Mouse (Mus musculus): ENCODE data around the gene Cd151.

Gene Cd151

DNA sequence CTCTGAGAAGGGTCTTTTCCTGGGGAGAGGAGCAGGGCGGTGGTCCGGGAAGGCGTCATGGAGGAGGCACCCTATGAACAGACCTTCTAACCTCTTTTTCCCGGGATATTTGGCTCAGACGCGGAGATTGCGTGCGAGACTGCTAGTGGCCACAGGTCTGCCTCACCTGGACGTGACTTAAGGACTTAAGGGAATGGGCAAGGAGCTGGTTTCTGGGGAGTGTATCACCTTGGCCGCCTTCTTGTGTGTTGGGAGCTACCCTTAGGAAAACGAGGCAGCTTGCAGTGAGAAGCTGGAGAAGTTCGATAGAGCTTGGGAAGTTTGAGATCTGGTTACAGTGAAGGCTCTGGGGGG lies 8.6 kb downstream of the Cd151 start:
- DNase-seq: no peak

DNA sequence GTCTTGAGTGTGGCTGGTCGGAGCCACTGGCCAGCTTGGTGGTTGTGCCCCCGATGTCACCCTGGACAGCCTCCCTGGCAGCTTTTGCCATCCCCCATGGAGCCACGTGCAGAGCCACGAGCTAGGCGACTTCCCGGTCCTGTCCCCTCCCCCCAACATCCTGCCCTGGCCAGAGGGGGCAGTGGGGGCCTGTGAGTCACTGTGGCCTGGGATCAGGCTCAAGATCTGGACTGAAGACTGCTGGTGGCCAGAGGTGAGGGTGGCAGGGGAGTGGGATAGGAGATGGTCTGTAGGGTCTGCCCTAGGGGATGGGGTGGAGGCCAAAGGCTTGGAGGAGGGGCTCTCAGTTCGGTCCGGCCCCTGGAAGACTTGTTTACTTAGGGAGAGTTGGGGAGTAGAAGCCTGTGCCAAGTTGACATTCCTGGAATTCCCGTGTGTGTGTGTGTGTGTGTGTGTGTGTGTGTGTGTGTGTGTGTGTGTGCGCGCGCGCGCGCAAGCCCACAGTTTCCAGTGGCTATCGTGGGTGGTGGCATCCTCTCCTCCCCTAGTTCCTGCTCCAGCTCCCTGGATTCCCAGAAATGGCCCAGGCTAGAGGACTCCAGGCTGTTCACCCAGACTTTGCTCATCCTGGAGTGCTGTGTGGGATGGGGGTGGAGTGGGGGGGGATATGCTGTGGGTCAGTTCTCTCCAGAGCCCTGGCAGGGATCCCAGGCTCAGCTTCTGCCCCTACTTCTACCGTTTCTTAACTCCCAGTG lies 9.2 kb downstream of the Cd151 start:
- peak; percentile 96 for DNase-seq

DNA sequence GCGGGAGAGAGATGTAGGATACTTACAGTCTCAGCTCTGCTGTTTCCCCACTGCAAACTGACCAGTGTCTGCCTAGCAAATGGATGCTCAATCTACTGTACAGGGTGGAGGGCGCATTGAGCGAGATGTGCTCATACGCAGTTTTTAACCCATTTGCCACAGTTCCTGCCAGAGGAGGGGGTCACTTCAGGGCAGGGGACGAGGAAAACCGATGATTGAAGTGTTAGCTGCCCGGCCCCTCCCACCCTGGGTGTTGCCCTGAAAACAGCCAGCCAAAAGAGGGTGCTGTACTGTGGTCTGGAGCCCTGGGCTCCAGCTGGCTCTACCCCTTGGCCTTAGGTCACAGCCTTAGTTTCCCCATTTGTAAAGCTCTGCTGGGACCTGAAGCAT lies 9.8 kb downstream of the Cd151 start:
- no peak for DNase-seq

DNA sequence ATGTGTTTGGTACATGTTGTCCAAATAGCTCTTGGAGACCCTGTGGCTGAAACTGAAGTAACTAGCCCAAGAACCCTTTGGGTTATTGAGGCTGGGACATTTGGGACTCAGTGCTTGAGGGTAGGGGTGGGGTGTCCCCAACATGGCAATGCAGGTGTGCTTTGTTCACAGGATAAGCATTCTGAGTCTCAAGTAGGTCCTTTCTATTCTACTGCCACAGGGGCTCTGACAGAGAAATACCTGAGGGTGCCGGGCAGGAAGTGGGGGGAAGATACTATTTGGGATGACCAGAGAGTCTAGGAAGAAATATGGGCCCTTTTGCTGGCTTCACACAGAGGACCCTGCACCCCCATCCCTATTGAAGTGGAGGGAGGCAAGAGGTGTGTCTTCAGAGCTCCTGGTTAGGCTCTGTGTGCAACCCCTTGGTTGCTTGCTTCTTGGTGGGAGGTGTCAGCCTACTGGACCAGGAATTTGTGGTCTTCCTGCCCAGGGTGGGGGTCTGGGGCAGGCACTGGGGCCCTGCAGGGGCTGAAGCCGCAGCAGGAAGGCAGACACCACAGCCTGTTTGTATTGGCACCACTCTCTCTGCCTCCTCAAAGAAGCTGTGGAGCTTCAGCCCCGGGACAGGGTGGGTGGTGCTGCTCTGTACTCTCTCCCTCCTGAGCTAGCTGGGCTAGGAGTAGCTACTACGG lies 10.5 kb downstream of the Cd151 start:
- DNase-seq: no peak

DNA sequence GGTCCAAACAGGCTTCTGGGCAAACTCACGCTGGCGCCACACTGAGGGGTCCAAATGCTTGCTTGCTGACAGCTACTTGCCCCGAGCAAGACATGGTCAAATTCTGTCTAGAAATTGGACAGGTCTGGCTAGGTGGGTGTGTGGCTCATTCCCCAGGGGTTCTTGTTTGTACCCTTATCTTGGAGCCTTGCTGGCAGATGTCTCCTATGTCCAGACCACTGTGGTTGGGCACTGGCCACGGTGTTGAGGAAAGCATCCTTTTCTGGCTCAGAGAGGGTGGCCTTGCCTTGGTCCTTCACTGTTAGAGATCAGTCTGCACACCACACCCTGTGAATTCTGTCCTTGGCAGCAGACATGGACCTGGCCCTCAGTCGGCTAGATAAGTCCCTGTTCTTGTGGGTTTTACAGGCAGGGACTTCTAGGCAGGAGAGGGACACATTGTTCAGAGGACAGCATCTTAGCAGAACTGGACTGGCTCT lies 11.1 kb downstream of the Cd151 start:
- no peak for DNase-seq

DNA sequence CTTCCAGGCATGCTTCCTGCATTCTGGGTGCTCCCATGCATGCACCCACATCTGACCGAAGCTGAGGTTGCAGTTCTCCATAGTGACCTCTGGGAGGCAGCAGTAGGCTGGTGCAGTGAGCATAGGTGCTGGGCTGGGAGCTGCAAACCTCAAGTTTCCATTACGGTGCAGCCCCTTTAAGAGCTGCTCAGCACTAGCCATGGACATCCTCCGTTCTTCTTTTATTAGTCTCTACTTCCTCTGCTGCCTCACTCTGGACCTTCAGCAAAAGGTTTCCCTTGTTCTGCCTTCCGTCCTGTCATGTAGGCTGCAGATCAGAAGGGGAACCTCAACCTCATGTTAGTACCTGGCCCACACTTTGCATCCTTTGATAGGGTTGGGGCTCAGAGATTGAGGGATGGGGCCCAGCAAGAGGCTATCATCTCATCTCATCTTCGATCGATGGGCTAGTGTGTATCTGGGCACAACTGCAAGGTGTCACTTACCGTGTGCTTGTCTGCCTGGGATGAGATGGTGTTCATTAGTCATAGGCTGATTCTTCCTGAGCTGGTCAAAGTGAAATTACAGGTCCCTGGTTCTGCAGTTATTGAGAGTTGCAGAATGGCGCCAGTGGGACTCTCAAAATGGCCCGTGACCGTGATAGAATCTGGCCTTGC lies 13.8 kb downstream of the Cd151 start:
- DNase-seq: peak; percentile 83

DNA sequence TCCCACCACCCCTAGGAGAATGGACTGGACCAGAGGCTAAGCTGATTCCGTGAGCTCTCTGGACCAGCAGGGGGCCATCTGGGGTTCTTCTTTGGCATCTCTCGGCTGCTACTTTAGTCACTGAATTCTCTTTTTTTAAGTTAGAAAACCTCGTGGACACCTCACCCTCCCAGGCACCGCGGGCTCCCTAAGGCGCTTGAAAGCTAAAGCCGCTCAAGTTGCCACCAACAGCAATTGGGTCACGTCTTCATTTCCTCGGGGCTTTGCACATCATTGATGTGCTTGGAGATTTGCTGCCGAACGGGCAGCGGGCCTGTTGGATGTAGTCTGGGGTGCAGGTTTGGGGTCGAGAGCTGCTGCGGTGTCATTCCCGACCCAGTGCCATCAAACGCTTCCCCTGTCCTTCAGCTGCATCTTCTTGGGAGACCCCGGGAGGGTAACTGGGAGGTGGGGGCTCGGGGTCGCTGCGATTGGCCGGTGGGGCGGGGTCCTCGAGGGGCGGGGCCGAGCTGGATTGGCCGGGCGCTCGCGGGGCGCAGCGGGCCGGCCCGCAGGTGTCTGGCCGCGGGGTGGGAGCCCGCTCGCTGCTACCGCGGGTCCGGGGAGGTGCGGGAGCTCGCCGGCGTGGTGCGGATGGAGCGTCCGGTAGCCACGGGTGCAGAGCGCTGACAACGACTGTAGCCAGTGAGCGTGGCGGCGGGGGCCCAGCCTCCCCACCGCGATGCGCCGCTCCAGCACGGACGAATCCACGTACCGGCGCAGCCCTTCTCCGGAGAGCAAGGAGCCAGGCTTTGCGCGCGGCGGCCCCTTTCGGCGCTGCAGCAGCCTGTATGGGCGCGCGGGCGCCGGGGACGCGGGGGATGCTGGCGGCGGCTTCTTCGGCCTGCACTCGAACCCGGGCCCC lies 14.6 kb downstream of the Cd151 start:
- DNase-seq: peak; percentile 57

DNA sequence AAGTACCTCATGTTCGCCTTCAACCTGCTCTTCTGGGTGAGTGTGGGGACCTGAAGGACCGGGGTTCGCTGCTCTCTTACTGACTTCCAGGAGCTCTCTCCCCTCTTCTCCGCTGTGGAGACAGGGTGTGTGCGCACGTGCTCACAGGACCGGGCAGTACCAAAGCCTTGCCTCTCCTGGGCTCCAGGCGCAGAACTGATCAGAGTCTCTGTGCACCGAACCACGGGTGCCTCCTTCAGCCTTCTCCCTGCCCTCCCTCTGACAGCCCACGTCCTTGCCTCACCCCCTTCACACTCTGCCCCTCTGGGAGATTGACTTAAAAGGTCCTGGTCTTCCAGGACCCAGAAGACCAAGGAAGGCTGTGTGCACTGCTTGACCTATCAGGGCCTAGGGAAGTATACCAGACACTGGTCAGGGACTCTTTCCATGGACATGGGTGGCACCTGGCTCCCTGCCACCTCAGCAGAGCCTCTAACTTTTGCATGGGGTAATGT lies 15.4 kb downstream of the Cd151 start:
- no peak for DNase-seq

DNA sequence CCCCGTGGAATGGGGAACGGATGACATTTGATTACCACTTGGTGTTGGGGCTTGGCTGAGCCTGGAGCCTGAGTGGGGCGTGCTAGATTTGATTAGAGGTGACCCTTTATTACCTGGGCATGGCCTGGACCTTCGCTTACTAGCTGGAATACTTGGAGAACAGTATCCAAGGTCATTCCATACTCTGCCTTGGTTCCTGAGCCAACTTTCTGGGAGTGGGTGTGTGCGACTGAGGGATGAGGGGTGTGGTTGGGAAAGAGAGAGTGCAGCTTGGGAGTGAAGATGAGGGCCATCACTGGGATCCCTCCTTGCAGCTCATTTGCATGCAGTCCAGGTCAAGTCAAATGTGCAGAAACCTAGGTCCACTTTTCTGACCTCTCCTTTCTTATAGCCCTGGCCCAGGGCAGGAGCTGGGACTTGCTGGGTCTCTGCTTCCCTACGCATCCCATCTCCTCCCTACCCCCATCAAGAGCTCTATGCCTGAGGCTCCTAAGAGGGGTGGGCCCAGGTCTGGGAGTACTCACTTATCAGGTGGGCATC lies 16.0 kb downstream of the Cd151 start:
- DNase-seq: no peak

DNA sequence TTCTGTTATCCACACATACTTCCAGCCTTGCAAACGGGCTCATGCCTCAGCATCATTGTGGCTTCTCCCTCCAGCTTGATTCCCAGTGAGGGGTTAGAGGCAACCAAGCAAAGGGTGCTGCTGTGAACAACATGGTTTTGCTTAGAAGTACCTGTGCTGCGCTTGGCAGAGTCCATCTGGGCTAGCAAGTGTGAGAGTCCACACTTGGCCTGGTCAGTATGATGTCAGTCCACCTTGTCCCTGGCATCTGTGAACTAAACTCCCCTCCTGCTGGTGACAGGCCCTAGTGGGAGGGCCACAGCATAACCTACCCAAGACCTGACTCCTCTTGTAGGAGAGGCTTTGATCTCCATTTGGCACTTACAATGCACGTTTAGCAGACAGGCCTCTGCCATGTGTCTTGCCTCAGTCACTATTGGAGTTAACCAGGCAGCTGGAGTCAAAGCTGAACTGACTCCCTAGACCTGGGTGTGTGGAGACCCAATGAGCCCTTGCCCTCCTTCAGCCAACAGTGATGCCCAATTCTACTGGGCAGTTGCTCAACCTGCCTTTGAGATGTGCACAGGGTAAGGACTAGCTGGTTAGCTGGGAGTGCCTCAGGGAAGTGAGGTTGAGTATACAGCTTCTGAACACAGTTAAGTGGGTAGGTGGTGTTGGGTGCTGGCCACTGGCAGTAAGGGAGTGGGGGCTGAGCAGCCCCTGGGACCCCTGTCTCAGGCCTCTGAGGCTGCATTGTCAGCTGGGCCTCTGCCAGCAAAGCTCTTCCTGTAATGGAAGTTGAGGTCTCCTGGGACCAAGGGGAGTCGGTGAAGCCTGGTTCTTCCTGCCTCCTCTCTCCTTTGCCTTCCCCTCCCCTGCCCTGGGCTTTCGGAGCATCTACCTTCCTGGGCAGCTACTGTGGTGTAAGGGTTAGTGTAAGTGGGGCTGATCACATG lies 17.3 kb downstream of the Cd151 start:
- no peak for DNase-seq

DNA sequence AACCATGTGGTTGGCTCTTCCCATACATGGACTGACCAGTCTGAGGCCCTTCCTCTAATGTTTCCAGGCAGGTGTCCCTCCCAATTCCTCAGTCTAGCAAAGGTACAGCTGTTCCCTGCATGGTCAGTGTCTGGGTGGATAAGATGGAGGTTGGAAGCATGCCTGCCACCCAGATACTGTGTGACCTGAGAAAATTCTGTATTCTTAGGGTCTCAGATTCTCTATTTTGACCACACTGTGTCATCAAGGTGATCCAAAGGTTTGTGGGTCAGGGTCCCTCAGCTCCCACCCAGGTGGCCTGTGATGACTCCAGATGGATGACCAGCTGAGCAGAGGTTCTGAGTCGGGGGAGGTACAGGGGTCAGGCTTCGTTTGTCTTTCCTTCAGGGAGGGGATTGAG lies 18.0 kb downstream of the Cd151 start:
- no peak for DNase-seq

DNA sequence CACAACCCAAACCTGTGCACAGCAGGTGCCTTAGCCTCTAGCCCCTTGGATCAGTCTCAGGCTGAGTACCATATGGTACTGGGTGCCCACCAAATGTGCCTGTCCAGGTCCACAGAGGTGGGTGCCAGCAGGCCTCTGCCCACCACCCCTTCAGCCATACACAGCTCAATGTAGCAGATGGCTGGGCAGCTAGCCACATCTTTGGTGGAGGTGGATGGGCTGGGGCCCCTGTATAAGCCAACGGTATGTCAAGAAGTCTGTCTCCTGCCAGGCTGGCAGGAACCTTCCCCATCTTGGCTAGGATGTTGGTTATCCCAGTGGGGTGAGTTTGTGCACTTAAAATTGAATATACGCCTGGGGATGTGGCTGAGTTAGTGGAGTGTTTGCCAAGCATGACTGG lies 18.4 kb downstream of the Cd151 start:
- no peak for DNase-seq

DNA sequence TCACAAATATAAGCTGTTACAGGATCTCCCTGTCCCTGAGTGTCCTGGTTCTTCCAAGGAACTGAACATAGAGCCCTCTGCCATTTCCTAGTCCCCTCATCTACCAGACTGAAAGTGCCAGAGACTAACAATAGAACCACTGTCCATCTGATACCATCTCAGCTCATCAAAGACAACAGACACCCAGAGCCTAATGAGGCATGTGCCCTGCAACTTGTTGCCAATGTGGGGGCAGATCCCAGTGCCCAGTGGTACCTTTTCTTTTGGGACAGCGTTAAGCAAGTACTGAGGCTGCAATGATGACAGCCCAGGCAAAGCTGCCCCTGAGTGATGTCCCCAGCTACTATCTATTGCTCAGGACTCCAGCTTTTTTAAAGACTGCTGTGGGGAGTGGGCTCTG lies 19.0 kb downstream of the Cd151 start:
- no peak for DNase-seq

DNA sequence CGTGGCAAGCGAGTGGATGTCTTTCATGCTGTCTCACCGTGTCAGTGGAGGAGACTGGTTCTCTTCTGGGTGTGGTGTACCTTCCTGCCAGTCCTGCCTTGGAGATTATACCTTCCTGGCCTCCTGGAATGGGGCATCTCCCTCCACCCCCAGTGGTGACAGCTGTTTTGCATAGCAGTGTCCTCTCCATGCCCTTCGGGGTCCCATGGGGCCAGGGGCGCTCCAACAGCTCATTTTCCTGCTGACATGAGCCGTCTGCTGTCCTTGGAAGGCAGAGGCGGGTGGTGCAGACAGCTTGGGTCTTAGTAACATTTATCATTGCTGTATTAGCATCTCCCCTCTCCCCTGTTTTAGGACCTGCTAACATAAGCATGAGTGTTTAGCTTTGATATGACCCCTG lies 19.9 kb downstream of the Cd151 start:
- DNase-seq: no peak

DNA sequence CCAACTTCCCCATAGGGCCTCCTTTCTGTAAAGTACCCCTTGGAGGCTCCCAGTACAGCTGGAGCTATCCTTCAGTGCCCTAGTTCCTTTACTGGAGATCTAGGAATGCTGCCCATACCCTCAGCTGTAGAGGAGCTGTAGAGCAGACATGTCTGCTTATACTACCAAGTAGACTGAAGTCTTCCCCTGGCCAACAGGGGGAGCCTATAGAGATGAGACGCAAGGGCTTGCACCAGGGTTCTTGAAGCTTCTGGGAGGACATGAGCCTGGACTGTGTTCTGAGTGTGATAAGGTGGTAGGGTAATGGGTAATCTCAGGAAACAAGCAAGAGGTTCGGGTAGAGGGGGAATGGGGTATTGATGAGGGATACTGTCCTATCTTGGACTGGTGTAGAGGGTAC lies 24.0 kb downstream of the Cd151 start:
- DNase-seq: no peak

DNA sequence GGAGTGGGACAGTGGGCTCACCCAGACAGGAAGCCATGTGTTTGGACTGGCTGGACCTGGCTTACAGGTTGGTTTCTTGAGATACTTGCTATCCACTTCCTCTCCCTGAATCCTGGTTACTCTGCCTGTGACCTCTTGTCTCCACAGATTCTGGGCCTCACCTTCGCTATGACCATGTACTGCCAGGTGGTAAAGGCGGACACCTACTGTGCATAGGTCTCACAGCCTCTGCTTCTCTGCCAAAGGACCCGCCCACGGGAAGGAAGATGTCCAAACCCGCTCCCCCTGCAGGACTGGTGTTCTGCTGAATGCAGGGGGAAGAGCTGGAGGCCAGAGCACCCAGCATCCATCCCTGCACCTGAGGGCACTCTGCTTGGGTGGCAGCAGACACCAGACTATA lies 25.5 kb downstream of the Cd151 start:
- no peak for DNase-seq

DNA sequence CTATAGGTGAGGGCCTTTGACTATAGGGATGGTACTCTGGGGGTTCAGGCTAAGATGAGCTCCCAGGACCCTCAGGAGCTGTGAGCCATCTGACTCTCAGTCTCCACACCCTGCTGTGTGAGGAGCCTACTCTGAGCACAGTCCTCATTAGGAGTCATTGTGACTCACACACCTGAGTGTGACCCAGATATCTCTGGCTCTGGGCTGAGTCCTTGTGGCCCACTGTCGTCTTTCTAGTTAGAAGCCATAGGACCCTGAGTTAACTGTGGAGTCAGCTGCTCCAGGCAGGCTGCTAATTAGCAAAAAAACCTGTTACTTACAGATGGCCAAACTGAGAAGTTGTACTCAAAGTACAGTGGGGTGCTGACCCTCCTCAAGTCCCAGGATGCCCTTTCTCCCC lies 26.5 kb downstream of the Cd151 start:
- DNase-seq: no peak

DNA sequence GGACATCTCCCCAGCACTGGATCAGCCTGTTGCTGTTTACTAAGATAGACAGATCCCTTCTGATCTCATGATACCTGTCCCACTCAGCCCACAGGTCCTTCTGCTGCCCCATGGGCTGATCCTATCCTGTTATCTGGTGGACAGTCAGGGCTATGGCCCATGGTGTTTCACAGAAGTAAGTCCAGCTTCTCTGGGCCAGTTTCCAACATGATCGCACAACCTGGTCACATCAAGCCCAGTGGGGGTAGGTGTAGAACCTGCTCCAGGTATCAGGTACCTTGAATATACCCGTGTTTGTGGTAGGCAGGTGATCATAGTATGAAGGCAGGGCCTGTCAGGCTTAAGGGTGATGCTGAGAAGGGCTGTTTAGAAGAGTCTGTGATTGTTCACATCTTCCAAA lies 28.2 kb downstream of the Cd151 start:
- no peak for DNase-seq

DNA sequence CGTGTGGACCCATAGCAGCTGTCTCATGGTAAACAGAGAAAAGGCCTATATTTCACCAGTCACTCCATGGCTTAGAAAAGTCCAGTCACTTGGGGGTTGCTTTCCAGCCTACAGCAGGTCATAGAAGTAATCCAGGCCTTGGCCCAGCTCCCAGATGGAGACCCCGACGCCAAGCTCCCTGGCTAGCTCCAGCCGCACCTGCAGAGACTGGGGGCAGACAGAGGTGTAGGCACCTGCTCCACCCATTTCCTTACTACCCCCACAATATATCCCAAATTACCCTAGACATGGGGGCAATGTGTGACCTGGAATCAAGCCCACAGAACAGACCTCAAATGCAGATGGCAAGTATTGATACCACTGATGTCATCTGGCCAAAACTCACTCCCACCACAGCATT lies 28.7 kb downstream of the Cd151 start:
- DNase-seq: no peak

DNA sequence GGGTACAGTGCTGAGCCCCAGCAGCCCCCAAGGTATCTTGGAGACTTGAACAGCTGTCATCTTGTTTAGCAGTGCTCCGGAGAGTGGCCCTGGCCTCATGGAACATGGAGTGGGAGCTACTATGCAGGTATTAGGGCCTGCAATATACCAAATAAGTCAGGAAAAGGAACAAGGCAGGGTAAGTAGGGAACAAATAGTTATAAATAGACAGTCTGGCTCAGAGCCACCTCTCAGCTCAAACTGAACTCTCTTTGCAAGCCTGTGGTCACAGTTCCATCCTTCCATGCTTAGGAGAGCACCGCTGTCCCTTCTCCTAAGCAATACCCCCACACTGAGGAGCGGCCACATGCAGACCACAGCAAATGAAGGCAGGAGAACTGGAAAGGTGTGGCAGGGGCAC lies 30.4 kb downstream of the Cd151 start:
- no peak for DNase-seq

DNA sequence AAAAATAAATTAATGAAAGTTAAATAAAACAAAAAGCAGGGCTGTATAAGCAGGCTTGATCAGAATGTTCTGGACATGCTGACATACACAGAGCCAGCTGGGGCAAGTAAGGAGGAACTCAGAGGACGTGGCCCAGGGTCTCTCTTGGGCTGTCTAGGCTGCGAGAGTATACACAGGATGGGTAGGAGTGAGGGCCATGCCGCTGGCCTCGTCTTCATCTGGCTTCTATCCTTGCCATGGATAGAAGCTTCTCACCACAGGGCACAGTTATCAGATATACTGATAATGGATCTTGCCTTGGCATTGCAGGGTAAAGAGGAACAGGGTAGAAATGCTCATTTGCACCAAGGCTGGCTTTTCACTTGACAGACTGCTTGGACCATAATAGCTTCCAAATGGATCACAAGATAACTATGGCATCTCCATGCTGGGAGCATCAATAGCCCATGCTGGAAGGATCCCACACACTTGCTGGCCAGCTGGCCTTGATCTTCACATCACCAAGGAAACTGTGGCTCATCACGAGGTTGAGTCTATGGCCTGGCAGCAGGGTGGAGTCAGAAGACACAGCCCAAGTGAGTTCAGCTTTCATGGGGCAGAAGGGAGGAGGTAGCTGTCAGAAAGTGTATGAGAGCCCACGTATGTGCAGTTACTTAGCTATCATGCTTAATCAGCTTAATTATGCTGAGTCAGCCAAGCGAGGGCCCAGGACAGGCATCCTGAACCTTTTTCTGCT lies 34.8 kb downstream of the Cd151 start:
- DNase-seq: no peak
